Mouse (Mus musculus) c-Kit-positive CD71-negative TER-119-negative erythroid progenitor cells, embryonic 14.5 days (primary cell): ENCODE measurements at regions not wholly inside any gene's neighbourhood (a gene's known extent, or its start where the extent isn't known, plus 50 kb on each side); places are given as distances from the start of the nearest gene placed in this dataset.

ENCODE experiments used
- DNase-seq: peaks from one replicate; pipeline ENCODE4 v3.0.0-alpha.2; 2013; ENCODE audit warnings: low read depth

- no peak for DNase-seq
These were observed 56.0 kb downstream of the Pttg1 start for GRCm38 (mm10) chr11:43370025-43370424.

GRCm38 (mm10) chr11:43368346-43368745 is 57.7 kb downstream of the Pttg1 start:
- no peak for DNase-seq

GRCm38 (mm10) chr11:43361858-43362257 is 64.2 kb downstream of the Pttg1 start:
- DNase-seq, result no peak

GRCm38 (mm10) chr11:43358390-43359291 is 67.4 kb downstream of the Pttg1 start:
- peak; percentile 31 for DNase-seq

- DNase-seq, result no peak
These were observed 72.4 kb downstream of the Pttg1 start for GRCm38 (mm10) chr11:43353602-43354001.

- no peak for DNase-seq
These were observed 73.0 kb downstream of the Pttg1 start for GRCm38 (mm10) chr11:43353030-43353429.

GRCm38 (mm10) chr11:43351818-43352217 is 74.2 kb downstream of the Pttg1 start:
- no peak for DNase-seq

- DNase-seq, result no peak
These were observed 74.7 kb downstream of the Pttg1 start for GRCm38 (mm10) chr11:43351348-43351747.

- no peak for DNase-seq
These were observed 75.8 kb downstream of the Pttg1 start for GRCm38 (mm10) chr11:43350242-43350641.

GRCm38 (mm10) chr11:43349564-43349963 is 76.5 kb downstream of the Pttg1 start:
- no peak for DNase-seq

- peak; percentile 63 for DNase-seq
These were observed 77.5 kb downstream of the Pttg1 start for GRCm38 (mm10) chr11:43348571-43348970.

GRCm38 (mm10) chr11:43346489-43346888 is 79.6 kb downstream of the Pttg1 start:
- DNase-seq, result no peak

- no peak for DNase-seq
These were observed 81.1 kb downstream of the Pttg1 start for GRCm38 (mm10) chr11:43344767-43345561.

GRCm38 (mm10) chr11:43343574-43343973 is 82.5 kb downstream of the Pttg1 start:
- DNase-seq, result no peak

- no peak for DNase-seq
These were observed 87.6 kb downstream of the Pttg1 start for GRCm38 (mm10) chr11:43338377-43338993.

GRCm38 (mm10) chr11:43335668-43336265 is 90.3 kb downstream of the Pttg1 start:
- DNase-seq, result no peak

- no peak for DNase-seq
These were observed 92.5 kb downstream of the Pttg1 start for GRCm38 (mm10) chr11:43333547-43333946.

GRCm38 (mm10) chr11:43313996-43314395 is 112.1 kb downstream of the Pttg1 start:
- DNase-seq, result no peak
